Mouse (Mus musculus) retina, adult 2 months (tissue): ENCODE measurements around the gene Gm20458.
A peak's percentile ranks its signal among the peaks of the same experiment; 100 is the strongest.

Experiments
- DNase-seq: peaks from one replicate; pipeline ENCODE4 v3.0.0-alpha.2; 2012; ENCODE audit warnings: low read depth, low spot score

Gene Gm20458

GRCm38 (mm10) chr2:164434681-164435080 lies 26.1 kb upstream of the Gm20458 start:
- DNase-seq: no peak

- DNase-seq: no peak
These were observed 25.3 kb upstream of the Gm20458 start for GRCm38 (mm10) chr2:164435216-164436090.

- no peak for DNase-seq
These were observed 24.4 kb upstream of the Gm20458 start for GRCm38 (mm10) chr2:164436215-164436913.

- no peak for DNase-seq
These were observed 23.8 kb upstream of the Gm20458 start for GRCm38 (mm10) chr2:164436961-164437360.

- no peak for DNase-seq
These were observed 23.1 kb upstream of the Gm20458 start for GRCm38 (mm10) chr2:164437710-164438109.

- no peak for DNase-seq
These were observed 22.5 kb upstream of the Gm20458 start for GRCm38 (mm10) chr2:164438257-164438656.

- DNase-seq: no peak
These were observed 21.8 kb upstream of the Gm20458 start for GRCm38 (mm10) chr2:164439001-164439421.

- no peak for DNase-seq
These were observed 20.5 kb upstream of the Gm20458 start for GRCm38 (mm10) chr2:164440314-164440713.

- DNase-seq: no peak
These were observed 19.6 kb upstream of the Gm20458 start for GRCm38 (mm10) chr2:164441155-164441554.

- no peak for DNase-seq
These were observed 19.0 kb upstream of the Gm20458 start for GRCm38 (mm10) chr2:164441731-164442130.

GRCm38 (mm10) chr2:164442315-164443050 lies 18.3 kb upstream of the Gm20458 start:
- DNase-seq: no peak

- DNase-seq: peak; percentile 63
These were observed 17.7 kb upstream of the Gm20458 start for GRCm38 (mm10) chr2:164443051-164443437.

GRCm38 (mm10) chr2:164443460-164444000 lies 17.2 kb upstream of the Gm20458 start, which contains the start of gene Sdc4:
Gene Sdc4, minus strand, starts transcription at chr2:164443887.
- no peak for DNase-seq

GRCm38 (mm10) chr2:164444701-164445100 lies 16.1 kb upstream of the Gm20458 start:
- no peak for DNase-seq

- no peak for DNase-seq
These were observed 15.2 kb upstream of the Gm20458 start for GRCm38 (mm10) chr2:164445399-164446085.

- no peak for DNase-seq
These were observed 14.7 kb upstream of the Gm20458 start for GRCm38 (mm10) chr2:164446086-164446469.

GRCm38 (mm10) chr2:164448140-164448539 lies 12.6 kb upstream of the Gm20458 start:
- no peak for DNase-seq

GRCm38 (mm10) chr2:164448921-164449320 lies 11.8 kb upstream of the Gm20458 start:
- no peak for DNase-seq

- no peak for DNase-seq
These were observed 11.3 kb upstream of the Gm20458 start for GRCm38 (mm10) chr2:164449341-164450042.

- no peak for DNase-seq
These were observed 8.6 kb upstream of the Gm20458 start for GRCm38 (mm10) chr2:164452000-164452676.
